Mouse (Mus musculus) macrophage (primary cell): ENCODE data around the gene Itfg1. TPM values are rescaled to one million over a fixed set of nuclear protein-coding genes. Genes with fewer than 3 reads are reported as not detected.
"Not testable (repeated sequence)": the region's sequence is repeated elsewhere in the genome, so short reads cannot be mapped to it uniquely, and the experiment has no call there.

ENCODE experiments used
- H3K27ac ChIP-seq: fragments of 350-480 bp; formaldehyde crosslinking; 2 replicates; pipeline ENCODE4 v1.9.0; 2021
- H3K36me3 ChIP-seq: fragments of 350-480 bp; formaldehyde crosslinking; 2 replicates; pipeline ENCODE4 v1.9.0; 2021; ENCODE audit errors: inconsistent target
- H3K4me3 ChIP-seq: fragments of 350-480 bp; formaldehyde crosslinking; 2 replicates; pipeline ENCODE4 v1.9.0; 2021; ENCODE audit errors: inconsistent target
- H3K79me2 ChIP-seq: fragments of 350-480 bp; formaldehyde crosslinking; 2 replicates; pipeline ENCODE4 v1.9.0; 2021; ENCODE audit errors: inconsistent target
- WGBS: methylation state at CpG from one replicate; pipeline ENCODE4 v1.1.7; 2026; ENCODE audit warnings: inconsistent platforms; ENCODE audit not compliant: missing documents; 5-methylcytosine and 5-hydroxymethylcytosine counted together
- polyA plus RNA-seq: library from polyadenylated mRNA; stranded (reverse); fragments of 250-400 nt; gene quantifications from 3 replicates; pipeline ENCODE4 v1.2.4, GENCODE M21; 2018; ENCODE audit warnings: inconsistent platforms
- total RNA-seq, 78 experiments: library from RNA; depleted of rRNA; stranded (reverse); fragments of 250-400 nt; gene quantifications; 1 replicate in 9 of 78; 2 replicates in 24 of 78; 3 replicates in 43 of 78; 4 replicates in 2 of 78; pipeline ENCODE4 v1.2.4; 2018; ENCODE audit warnings: inconsistent platforms in 56 of 78

Gene Itfg1
- total RNA-seq (2018; cell fraction: chromatin; rRNA removed) = 10 to 100 TPM; 12.8 to 61.7 (median 44.2) TPM
- 10 to 100 TPM; 30.7 to 71.5 (median 44.5) TPM for total RNA-seq (2018; cell fraction: cytosol; rRNA removed)
- total RNA-seq (2018; cell fraction: nucleus; rRNA removed) = 10 to 100 TPM; 28.8 to 92.8 (median 53.6) TPM
- polyA plus RNA-seq = 53.7 to 73.3 TPM (median 58.4 TPM) in 3 replicates

DNA sequence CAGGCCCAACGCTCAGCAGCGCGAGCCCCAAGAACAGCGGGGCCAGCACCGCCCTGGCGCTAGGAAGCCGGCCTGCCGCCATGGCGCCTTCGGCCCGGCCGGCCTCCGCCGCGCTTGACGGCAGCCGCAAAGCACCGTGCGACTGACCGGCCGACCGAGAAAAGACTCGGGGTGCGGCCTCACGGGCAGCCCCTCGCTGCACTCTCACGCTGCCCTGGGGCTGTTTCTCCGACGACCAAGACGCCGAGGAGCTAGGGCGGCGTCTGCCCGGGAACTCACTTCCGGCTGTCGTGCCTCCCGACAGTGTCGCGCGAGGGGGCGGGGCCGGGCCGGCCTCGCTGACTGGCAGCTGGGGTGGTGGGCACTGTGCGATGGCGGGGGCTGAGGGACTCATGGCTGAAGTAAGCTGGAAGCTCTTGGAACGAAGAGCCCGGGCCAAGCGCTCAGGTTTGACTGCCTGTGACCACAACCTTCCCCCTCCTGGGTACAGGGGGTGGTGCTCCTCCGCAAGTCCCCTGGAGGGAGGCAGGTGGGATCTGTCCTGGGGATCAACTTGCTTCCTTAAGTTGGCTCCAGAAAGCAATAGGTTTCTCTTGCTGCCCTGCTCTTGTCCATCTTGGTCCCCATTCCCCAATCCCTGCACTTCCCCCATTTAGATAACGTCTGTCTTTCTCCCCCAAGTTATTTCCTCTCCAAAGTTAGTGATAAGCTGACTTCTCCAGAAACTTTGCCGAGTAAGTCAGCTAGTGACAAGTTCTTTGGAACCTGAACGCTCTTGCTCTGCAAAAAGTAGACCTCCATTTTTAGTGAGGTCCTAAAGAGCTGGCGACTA, at the start of gene Itfg1, which contains the start of gene Phkb:
TSS of gene Itfg1 (minus strand) at position 265 of the 832 bp plus-strand sequence.
TSS of gene Phkb (plus strand) at position 303 of the 832 bp plus-strand sequence.
- Histone ChIP-seq H3K79me2 (peaks cover 41% of the 10 kb centered on the region; the same call in 1 of the 2 replicates), H3K36me3 (peaks cover 7% of the 10 kb centered on the region; the same call in 1 of the 2 replicates), H3K27ac (peak within 1 kb of the TSS; percentile 81), H3K4me3 (peak within 1 kb of the TSS; percentile 96)
- WGBS = under 1% methylated on average over 52 of the region's 54 CpGs

- no peaks in the 10 kb centered on the region; the same call in 1 of the 2 replicates for H3K36me3 ChIP-seq
- WGBS = 93% methylated on average over 3 of the region's 3 CpGs
- H3K79me2 ChIP-seq = no peaks in the 10 kb centered on the region
- no peak overlapping the region for H3K27ac ChIP-seq
- H3K4me3 ChIP-seq = no peak overlapping the region
Observed at GRCm38 (mm10) chr8:85884811-85885210, 44.1 kb upstream of the Itfg1 start.

DNA sequence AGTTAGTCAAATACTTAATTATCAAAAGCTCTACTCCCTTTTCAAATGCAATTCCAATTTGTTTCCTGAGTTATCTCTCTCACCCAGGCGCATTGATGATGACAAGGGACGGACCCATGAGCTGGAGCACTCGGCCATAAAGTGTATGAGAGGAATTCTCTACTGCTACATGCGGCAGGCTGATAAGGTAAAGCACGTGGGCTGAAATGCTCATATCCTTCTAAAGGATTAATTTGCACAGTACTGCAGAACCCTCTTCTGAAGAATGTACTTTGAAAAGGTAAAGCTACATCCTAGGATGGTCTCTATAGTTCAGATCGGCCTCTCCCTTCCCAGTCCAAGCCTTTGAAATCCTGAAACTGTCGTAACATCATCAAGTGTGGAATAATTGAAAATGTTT, 38.9 kb upstream of the Itfg1 start:
- WGBS = 97% methylated on average over 7 of the region's 7 CpGs
- Histone ChIP-seq H3K4me3 (no peak overlapping the region), H3K27ac (no peak overlapping the region), H3K36me3 (no peaks in the 10 kb centered on the region; the same call in 1 of the 2 replicates), H3K79me2 (no peaks in the 10 kb centered on the region)

DNA sequence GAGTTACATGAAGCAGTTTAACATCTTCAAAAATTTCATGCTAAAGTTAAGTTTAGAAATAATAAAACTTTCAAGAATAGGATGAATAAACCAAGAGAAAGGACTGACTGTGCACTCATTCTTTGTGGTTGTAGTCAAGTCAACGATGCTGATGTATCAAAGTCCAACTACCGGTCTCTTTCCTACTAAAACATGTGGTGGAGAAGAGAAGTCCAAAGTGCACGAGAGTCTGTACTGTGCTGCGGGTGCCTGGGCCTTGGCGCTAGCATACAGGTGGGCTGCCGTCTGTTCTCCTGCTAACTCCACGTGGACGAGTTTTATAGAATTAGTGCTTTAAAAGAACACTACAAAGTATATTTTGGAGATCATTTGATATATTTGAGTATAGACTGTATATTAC, 37.3 kb upstream of the Itfg1 start:
- WGBS = 97% methylated on average over 8 of the region's 8 CpGs
- no peak overlapping the region for H3K27ac ChIP-seq

DNA sequence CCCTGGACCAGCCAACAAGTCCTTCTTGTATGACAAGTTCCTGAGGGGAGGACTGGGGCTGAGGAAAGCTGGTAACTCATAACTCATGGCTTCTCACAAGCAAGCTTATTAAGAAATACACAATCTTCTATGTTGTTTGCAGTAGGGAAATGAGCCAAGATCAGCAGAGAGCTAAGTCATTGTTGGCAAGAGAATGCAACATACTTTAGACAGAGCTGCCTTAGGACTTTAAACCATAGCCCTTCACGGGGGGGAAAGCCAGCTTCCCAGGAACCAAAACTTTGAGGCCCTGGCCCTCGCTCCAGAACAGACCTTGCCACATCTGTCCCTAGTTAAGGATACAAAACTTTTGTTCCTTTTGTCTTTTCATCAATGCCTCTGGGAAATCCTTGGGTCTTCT, 30.9 kb upstream of the Itfg1 start:
- no peaks in the 10 kb centered on the region for H3K79me2 ChIP-seq
- no peak overlapping the region for H3K27ac ChIP-seq
- 80% methylated on average over 2 of the region's 2 CpGs for WGBS
- H3K4me3 ChIP-seq = no peak overlapping the region
- no peaks in the 10 kb centered on the region for H3K36me3 ChIP-seq

More for the DNA sequence above, 37.3 kb upstream of the Itfg1 start:
- Histone ChIP-seq H3K79me2 (no peaks in the 10 kb centered on the region), H3K36me3 (no peaks in the 10 kb centered on the region; the same call in 1 of the 2 replicates), H3K4me3 (no peak overlapping the region)

GRCm38 (mm10) chr8:85862381-85862780, 21.7 kb upstream of the Itfg1 start:
- WGBS = 50% methylated on average over 1 of the region's 1 CpGs

DNA sequence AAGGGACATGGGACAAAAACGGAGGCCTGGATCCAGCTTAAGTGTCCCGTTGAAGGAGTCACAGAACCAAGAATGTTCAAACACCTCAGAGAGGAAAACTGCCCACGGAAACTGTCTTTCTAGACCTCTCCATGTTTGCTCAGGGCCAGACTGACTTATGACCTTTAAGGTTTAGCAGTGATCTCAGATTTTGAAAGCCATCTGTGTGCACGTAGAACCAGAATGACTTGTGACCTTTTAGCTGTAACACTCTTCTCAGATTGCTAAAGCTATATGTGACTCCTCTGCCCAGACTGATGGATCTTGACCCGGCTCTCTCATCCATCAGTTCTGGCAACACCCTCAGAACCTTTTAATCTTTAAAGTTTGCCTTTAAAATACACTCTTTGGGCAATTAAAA, 19.9 kb upstream of the Itfg1 start:
- no peaks in the 10 kb centered on the region for H3K36me3 ChIP-seq
- 86% methylated on average over 5 of the region's 5 CpGs for WGBS
- no peak overlapping the region for H3K27ac ChIP-seq
- H3K4me3 ChIP-seq = no peak overlapping the region
- no peaks in the 10 kb centered on the region for H3K79me2 ChIP-seq

More at GRCm38 (mm10) chr8:85862381-85862780, 21.7 kb upstream of the Itfg1 start:
- no peak overlapping the region for H3K27ac ChIP-seq
- H3K79me2 ChIP-seq = no peaks in the 10 kb centered on the region
- no peak overlapping the region for H3K4me3 ChIP-seq
- H3K36me3 ChIP-seq = no peaks in the 10 kb centered on the region

GRCm38 (mm10) chr8:85857227-85857896, 16.6 kb upstream of the Itfg1 start:
- 57% methylated on average over 9 of the region's 11 CpGs for WGBS
- H3K27ac ChIP-seq, H3K36me3 ChIP-seq, H3K4me3 ChIP-seq, H3K79me2 ChIP-seq: not testable (repeated sequence)

DNA sequence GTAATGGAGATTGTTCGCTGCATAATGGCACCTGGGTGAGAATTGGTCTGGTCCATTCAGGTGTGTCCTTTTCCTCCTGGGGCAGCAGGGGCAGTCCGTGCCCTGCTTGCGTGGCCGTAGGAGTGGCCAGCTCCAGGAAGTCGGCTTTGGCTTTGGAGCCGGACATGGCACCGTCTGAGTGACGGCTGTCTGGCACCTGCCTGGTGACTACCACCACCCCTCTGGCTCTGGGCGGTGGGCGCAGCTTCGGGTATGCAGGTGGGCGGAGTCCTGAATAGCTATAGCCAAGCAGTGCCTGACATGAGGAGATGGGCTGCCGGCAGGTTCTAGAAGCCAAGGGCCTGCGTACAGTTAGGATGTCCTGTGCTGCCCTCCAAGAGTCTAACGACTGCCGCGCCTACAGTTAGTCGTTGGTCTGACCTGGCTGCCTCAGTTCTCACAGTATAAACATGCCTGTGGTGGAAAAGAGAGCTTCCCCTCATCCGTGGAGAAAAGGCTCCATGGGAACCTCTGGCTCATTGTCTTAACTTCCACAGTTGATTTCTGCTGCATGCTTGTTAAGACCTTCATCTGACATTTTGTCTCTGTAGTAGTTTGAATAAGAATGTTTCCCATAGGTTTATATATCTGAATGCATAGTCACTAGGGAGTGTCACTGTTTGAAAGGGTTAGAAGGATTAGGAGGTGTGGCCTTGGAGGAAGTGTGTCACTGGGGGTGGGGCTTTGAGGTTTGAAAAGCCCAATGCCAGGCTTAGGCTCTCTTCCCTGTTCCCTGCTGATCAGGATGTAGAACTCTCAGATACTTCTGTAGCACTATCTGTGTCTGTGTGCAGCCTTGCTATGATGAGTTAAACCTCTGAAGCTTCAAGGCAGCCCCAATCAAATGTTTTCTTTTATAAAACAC, 13.8 kb upstream of the Itfg1 start:
- Histone ChIP-seq H3K79me2 (no peaks in the 10 kb centered on the region), H3K4me3 (no peak overlapping the region), H3K36me3 (no peaks in the 10 kb centered on the region), H3K27ac (no peak overlapping the region)
- WGBS = 97% methylated on average over 19 of the region's 19 CpGs

GRCm38 (mm10) chr8:85845887-85846286, 5.2 kb upstream of the Itfg1 start:
- H3K27ac ChIP-seq = no peak overlapping the region
- no peak overlapping the region for H3K4me3 ChIP-seq
- H3K36me3 ChIP-seq = 0 out of 2 replicates have a peak, but pooled peaks cover 4% of the 10 kb centered on the region
- H3K79me2 ChIP-seq = peaks cover 36% of the 10 kb centered on the region; the same call in 1 of the 2 replicates

DNA sequence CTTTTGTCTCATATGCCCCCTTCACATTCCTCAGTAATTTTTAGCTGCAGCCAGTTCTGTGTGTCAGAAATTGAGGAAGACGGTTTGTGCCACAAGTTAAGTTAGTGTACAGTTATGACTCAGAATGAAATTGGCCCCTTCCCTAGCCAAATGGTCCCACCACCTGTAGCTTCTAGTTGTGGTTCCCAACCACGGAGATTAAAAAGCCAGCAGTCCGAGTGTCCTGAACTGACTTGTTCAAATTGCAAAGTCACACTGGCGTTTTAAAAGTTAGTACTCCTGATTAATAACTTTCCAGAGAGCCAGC, 721 bp upstream of the Itfg1 start:
- Histone ChIP-seq H3K4me3 (peak overlapping the region; percentile 96), H3K79me2 (peaks cover 41% of the 10 kb centered on the region; the same call in 1 of the 2 replicates), H3K27ac (peak overlapping the region; percentile 81), H3K36me3 (peaks cover 5% of the 10 kb centered on the region; the same call in 1 of the 2 replicates)
- WGBS = 0% methylated on average over 4 of the region's 4 CpGs

DNA sequence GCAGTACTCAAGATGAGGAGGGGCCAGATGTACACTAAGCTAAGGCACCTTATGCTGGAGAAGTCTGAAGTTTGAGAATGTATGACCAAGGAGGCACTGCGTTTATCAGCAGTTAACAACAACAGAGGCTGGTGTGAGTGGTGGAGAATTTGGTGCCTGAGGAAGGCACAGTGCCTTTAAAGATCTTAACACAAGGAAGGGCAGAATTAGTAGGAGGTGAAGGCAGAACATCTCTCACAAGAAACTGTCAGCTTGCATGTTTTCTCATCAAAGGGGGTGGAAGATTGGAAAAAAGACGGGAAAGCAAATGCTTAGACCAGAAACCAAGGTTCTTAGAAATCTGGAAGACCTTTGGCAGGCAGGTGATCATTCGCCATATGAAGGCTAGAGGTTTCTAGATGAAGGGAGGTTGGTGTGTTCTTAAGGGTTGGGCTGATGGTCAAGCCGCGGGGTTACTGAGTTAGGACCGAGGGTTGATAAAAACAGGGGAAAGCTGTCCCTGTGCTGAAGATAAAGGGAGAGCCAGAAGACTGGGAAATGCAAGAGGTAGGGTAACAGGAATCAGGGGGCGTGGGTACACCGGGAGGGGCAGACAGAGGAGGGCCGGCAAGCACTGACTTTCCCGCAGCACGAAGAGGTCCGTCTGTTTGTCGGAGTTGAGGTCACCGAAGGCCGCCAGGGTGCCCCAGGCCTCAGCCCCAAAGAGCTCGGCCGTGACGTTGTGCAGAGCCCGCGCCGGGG, 635 bp downstream of the Itfg1 start:
- Histone ChIP-seq H3K27ac (peak overlapping the region; percentile 54), H3K4me3 (peak overlapping the region; percentile 96), H3K36me3 (peaks cover 14% of the 10 kb centered on the region; the same call in 1 of the 2 replicates), H3K79me2 (peaks cover 41% of the 10 kb centered on the region; the same call in 1 of the 2 replicates)
- 2% methylated on average over 21 of the region's 21 CpGs for WGBS

DNA sequence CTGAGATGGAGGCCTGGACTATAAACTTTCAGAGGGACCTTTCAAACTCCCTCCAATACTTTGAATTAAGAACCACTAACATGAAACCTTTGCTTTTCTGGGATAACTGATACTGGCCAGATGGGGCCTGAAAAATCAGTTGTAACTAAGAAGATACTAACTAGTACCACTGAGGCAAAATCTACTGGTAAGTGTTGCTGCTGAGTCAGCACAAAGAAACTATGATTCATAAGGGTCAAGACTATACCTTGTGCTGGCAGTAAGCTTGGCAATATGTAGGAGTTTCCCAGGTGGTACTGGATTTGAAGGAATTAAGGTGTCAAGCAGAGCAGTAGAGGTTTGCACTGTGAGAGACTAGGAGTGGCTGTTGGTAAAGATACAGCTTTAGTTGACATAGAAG, 27.1 kb downstream of the Itfg1 start:
- no peaks in the 10 kb centered on the region for H3K79me2 ChIP-seq
- H3K4me3 ChIP-seq = no peak overlapping the region
- peaks cover 10% of the 10 kb centered on the region for H3K36me3 ChIP-seq
- no peak overlapping the region for H3K27ac ChIP-seq
